Mouse (Mus musculus): ENCODE measurements around the gene Gbx2.

The Gbx2 gene

GRCm38 (mm10) chr1:89909796-89910195 lies 21.2 kb downstream of the Gbx2 start:
- no peak for DNase-seq (ENCODE audit: low spot score)

DNA sequence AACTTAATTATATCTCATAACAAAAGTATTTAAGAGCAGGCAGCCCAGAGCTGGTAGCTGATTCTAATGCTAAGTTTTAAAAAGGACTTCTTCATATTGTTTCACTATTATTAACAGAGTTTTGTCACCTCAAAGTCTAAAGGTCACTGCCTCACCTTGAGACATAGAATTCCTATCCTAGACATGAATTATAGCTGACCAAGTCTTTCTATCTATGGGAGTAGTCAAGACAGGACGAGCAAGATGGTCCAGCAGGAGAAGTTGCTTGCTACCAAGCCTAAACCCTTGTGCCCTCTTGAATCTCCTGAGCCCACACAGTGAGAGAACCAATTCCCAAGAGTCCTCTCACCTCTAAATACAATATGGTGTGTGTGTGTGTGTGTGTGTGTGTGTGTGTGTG lies 28.3 kb downstream of the Gbx2 start:
- DNase-seq (ENCODE audit: low spot score) = no peak

GRCm38 (mm10) chr1:89902236-89902635 lies 28.7 kb downstream of the Gbx2 start:
- no peak for DNase-seq (ENCODE audit: low spot score)

- no peak for DNase-seq (ENCODE audit: low spot score)
Measured at GRCm38 (mm10) chr1:89901381-89901780, 29.6 kb downstream of the Gbx2 start.

- no peak for DNase-seq (ENCODE audit: low spot score)
Measured at GRCm38 (mm10) chr1:89899761-89900445, 31.1 kb downstream of the Gbx2 start.

DNA sequence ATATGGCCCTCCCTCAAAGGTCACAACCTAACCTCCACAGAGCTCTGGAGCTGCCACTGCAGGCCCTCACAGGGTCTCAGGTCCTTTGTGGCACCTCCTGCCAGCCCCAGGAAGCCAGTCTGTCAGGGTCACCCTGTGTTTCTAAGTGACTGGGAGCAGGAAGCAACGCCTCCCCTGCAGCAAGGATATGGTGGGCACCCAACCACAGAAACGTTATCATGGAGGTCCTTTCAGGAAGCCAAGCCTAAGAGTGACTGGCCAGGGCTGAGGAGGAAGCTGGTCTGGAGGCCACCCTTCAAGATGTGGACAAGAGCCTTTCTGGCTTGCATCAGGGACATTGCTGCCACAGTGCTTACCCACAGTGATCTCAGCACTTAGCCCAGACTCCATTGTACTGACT lies 31.9 kb downstream of the Gbx2 start:
- DNase-seq (ENCODE audit: low spot score) = no peak

- DNase-seq (ENCODE audit: low spot score) = no peak
Measured at GRCm38 (mm10) chr1:89895801-89896200, 35.2 kb downstream of the Gbx2 start.

DNA sequence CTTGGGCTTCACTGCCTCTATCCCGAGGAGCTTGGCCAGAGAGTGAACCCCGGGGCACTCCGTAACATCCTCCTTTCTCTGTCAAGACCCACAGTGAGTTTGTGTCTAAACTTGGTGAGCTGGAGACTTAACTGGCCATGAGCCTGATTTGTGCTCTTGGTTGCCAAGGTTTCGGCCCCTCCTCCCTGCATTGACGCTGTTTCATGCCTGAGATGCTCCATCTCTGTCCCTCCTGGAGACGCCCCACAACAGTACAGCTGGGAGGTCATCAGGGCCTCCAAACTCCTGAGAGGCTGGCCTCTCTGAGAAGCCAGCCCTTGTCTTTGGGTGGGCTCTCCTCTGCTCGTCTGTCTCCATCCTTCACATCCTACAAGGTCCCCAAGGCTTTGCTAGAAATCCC lies 38.7 kb downstream of the Gbx2 start:
- no peak for DNase-seq (ENCODE audit: low spot score)

DNA sequence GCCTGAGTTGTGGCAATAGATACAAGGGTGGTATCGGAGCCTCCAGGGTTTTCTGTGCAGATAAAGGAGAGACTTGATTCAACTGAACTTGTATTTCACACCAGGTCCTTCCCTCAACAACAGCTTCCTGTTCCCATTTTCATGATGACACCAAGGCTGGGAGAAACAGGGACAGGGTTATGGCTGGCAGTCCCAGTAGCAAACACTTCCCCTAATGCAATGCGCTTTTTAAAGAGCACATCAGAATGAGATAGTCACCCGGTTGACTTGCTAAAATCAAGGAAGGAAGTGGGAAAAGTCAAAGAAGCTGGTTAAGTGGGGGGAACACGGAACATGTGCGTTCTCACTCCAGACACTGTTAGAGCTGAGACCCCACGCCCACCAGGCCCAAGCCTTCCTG lies 39.6 kb downstream of the Gbx2 start:
- DNase-seq (ENCODE audit: low spot score) = no peak

DNA sequence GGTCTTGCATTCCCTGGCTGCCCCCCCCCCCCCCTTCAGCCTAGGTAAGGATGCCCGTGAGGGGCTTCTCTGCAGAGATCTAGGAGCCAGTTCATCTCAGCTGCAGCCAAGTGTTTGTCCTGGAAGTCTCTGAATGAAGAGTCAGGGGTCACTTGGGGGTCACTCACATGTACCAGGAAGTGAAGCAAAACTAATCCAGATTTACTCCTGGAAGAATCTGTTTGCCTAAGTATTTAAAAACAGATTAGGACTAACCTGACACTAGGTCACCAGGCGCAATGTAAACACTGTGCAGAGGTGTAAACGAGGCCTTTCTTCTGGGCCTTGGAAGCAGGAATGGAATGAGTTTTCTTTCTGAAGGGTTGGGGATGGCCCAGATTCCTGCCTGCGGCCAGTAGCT lies 45.3 kb downstream of the Gbx2 start:
- no peak for DNase-seq (ENCODE audit: low spot score)

GRCm38 (mm10) chr1:89884335-89884734 lies 46.6 kb downstream of the Gbx2 start:
- no peak for DNase-seq (ENCODE audit: low spot score)

GRCm38 (mm10) chr1:89880834-89881233 lies 50.1 kb downstream of the Gbx2 start:
- no peak for DNase-seq (ENCODE audit: low spot score)

- DNase-seq (ENCODE audit: low spot score) = no peak
Measured at GRCm38 (mm10) chr1:89880193-89880592, 50.8 kb downstream of the Gbx2 start.

DNA sequence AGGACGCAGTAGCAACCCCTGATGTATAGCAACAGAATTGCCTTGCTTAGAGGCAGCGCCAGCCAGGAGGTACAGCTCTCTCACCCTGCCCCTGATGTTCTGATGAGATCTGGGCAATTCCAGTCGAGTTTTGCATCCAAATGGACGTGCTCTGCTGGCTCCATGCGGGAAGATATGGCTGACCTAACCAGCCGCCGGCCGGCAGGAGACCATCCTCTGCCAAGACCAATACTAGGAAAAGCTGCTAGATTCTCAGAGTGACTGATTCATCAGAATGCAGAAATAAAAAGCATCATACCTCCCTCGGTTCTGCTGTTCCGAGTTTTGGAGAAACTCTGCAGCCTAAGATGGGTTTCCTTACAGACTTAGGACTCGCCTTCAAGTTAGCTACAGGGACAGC lies 52.5 kb downstream of the Gbx2 start:
- no peak for DNase-seq (ENCODE audit: low spot score)
